Mouse (Mus musculus): ENCODE data around the gene Ptf1a. TPM values are rescaled to one million over a fixed set of nuclear protein-coding genes. Genes with fewer than 3 reads are reported as not detected.
A peak's percentile ranks its signal among the peaks of the same experiment; 100 is the strongest.

Gene Ptf1a
- polyA plus RNA-seq (2012; fragmentation: generic; extraction: Trizol): not detected
- long read RNA-seq, experiment 1: 0 reads
- long read RNA-seq, experiment 2: 0 reads

DNA sequence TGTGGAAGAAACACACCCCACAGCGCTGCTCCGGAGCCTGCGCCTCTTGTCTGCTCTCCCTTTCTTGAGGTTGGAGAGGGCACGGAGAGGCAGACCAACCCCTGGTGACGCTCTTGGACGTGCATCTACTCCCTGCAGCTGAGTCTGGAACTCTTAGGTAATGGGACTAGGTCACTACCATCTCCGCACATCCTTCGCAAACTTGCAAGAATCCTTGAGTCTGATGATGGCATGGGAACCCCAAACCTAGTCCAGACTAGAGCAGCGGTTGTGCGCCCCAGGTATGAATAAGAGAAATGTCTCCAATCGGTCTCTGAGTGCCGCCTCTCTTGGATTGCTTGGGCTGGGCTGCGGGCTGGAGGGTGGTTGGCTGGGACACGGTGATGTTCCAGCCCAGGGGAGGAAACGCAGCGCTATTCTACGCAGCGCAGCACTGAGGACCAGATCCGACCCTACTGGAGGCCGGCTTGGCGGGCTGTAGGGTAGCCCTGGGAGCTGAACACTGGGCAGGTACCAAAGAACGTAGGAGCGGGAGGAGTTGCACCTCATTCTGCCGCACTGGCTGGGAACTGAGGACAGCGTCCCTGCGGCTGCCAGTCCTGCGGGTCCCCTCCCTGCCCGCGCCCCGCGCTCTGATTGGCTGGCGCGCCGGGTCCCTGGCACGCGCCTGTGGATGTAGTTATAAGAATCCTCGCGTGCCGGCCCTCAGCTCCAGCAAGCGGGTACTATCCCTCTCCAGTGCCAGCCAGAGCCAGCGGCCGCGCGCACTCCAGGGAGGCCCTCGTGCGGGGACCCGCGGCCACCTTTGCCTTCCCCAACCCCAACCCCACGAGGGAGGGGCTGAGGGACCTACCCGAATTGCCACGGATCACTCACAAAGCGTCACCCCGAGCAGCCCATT is at the start of gene Ptf1a:
TSS of gene Ptf1a (plus strand) at position 733 of the 901 bp plus-strand sequence.
- Histone ChIP-seq H3K36me3 (ENCODE audit: control insufficient read depth, insufficient read depth) (no peaks in the 10 kb centered on the region), H3K79me2 (ENCODE audit: control insufficient read depth, insufficient read depth) (no peaks in the 10 kb centered on the region), H3K4me3 (ENCODE audit: insufficient read depth, poor library complexity, severe bottlenecking) (no peak within 1 kb of the TSS), H3ac (ENCODE audit: control insufficient read depth, insufficient read length, low read depth) (no peak within 1 kb of the TSS), H3K27me3 (ENCODE audit: control insufficient read depth, insufficient read depth, insufficient read length) (peaks cover 24% of the 10 kb centered on the region), H3K79me3 (ENCODE audit: low read depth) (no peaks in the 10 kb centered on the region)
- TF ChIP-seq MYOD1 (IDR thresholded peaks at IDR 0.05; ENCODE audit: control insufficient read depth, insufficient read length, low read depth): no peak
- no peak for TF ChIP-seq FOSL1 (IDR thresholded peaks at IDR 0.05; ENCODE audit: insufficient read depth, low read length, poor library complexity, severe bottlenecking)
- no peak for TF ChIP-seq USF1 (IDR thresholded peaks at IDR 0.05; ENCODE audit: low read depth)
- no peak for TF ChIP-seq CTCF (IDR thresholded peaks at IDR 0.05; ENCODE audit: control insufficient read depth, insufficient read depth, insufficient read length)
- no peak for TF ChIP-seq CEBPB (IDR thresholded peaks at IDR 0.05; ENCODE audit: low read depth)
- no peak for TF ChIP-seq MAX (IDR thresholded peaks at IDR 0.05)
- TF ChIP-seq MYOG (IDR thresholded peaks at IDR 0.05; ENCODE audit: control insufficient read depth, extremely low read depth, insufficient read length): no peak

DNA sequence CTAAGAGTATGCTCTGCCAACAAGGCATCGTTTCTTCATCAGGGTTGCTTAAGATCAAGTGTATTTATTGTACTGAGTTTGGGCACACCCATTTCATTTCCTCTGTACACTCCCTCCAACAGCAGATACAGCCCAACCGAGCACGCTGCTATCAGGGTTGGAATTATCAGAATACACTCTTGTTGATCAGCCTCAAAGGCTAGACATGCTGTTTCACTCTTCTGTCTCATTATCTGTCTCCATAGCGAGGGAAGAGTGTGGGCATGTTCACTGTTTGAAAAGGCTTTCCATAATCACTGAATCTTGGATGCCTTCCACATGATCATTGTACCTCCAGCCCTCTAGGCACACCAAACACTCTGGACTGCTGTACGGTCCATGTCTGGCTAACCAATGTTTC is 40.1 kb upstream of the Ptf1a start:
- H3K79me2 ChIP-seq (ENCODE audit: control insufficient read depth, insufficient read depth): no peaks in the 10 kb centered on the region
- H3K4me3 ChIP-seq (ENCODE audit: insufficient read depth, poor library complexity, severe bottlenecking): no peak overlapping the region
- no peaks in the 10 kb centered on the region for H3K36me3 ChIP-seq (ENCODE audit: control insufficient read depth, insufficient read depth)
- no peak overlapping the region for H3ac ChIP-seq (ENCODE audit: control insufficient read depth, insufficient read length, low read depth)
- TF ChIP-seq CEBPB (IDR thresholded peaks at IDR 0.05; ENCODE audit: low read depth) (no peak), MYOG (IDR thresholded peaks at IDR 0.05; ENCODE audit: control insufficient read depth, extremely low read depth, insufficient read length) (no peak), FOSL1 (IDR thresholded peaks at IDR 0.05; ENCODE audit: insufficient read depth, low read length, poor library complexity, severe bottlenecking) (no peak), CTCF (IDR thresholded peaks at IDR 0.05; ENCODE audit: control insufficient read depth, insufficient read depth, insufficient read length) (no peak), MAX (IDR thresholded peaks at IDR 0.05) (no peak), MYOD1 (IDR thresholded peaks at IDR 0.05; ENCODE audit: control insufficient read depth, insufficient read length, low read depth) (no peak), USF1 (IDR thresholded peaks at IDR 0.05; ENCODE audit: low read depth) (no peak)
- H3K79me3 ChIP-seq (ENCODE audit: low read depth): no peaks in the 10 kb centered on the region
- H3K27me3 ChIP-seq (ENCODE audit: control insufficient read depth, insufficient read depth, insufficient read length): no peaks in the 10 kb centered on the region

DNA sequence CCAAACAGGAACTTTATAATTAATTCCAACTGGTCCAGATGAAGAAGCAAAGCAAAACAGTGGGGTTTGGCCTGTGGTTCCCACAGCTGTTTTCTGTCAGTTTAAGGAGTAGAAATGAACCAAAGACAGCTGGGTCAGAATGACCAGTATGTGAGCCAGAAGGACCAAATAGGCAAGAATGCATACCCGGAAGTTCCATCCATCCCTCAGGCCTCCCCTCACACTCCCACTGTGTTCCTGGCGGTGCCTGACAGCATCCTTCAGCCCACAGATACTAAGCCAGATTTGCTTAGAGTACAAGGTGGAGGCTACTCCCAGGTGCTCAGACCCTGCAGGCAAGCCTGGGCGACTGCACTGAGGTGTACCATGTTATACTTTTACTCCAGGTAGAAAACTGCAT is 38.9 kb upstream of the Ptf1a start:
- Histone ChIP-seq H3K79me2 (ENCODE audit: control insufficient read depth, insufficient read depth) (no peaks in the 10 kb centered on the region), H3K36me3 (ENCODE audit: control insufficient read depth, insufficient read depth) (no peaks in the 10 kb centered on the region), H3K4me3 (ENCODE audit: insufficient read depth, poor library complexity, severe bottlenecking) (no peak overlapping the region), H3K79me3 (ENCODE audit: low read depth) (no peaks in the 10 kb centered on the region), H3K27me3 (ENCODE audit: control insufficient read depth, insufficient read depth, insufficient read length) (no peaks in the 10 kb centered on the region), H3ac (ENCODE audit: control insufficient read depth, insufficient read length, low read depth) (no peak overlapping the region)
- TF ChIP-seq CEBPB (IDR thresholded peaks at IDR 0.05; ENCODE audit: low read depth) (no peak), MAX (IDR thresholded peaks at IDR 0.05) (no peak), MYOG (IDR thresholded peaks at IDR 0.05; ENCODE audit: control insufficient read depth, extremely low read depth, insufficient read length) (no peak), FOSL1 (IDR thresholded peaks at IDR 0.05; ENCODE audit: insufficient read depth, low read length, poor library complexity, severe bottlenecking) (no peak), MYOD1 (IDR thresholded peaks at IDR 0.05; ENCODE audit: control insufficient read depth, insufficient read length, low read depth) (no peak), USF1 (IDR thresholded peaks at IDR 0.05; ENCODE audit: low read depth) (no peak), CTCF (IDR thresholded peaks at IDR 0.05; ENCODE audit: control insufficient read depth, insufficient read depth, insufficient read length) (no peak)

DNA sequence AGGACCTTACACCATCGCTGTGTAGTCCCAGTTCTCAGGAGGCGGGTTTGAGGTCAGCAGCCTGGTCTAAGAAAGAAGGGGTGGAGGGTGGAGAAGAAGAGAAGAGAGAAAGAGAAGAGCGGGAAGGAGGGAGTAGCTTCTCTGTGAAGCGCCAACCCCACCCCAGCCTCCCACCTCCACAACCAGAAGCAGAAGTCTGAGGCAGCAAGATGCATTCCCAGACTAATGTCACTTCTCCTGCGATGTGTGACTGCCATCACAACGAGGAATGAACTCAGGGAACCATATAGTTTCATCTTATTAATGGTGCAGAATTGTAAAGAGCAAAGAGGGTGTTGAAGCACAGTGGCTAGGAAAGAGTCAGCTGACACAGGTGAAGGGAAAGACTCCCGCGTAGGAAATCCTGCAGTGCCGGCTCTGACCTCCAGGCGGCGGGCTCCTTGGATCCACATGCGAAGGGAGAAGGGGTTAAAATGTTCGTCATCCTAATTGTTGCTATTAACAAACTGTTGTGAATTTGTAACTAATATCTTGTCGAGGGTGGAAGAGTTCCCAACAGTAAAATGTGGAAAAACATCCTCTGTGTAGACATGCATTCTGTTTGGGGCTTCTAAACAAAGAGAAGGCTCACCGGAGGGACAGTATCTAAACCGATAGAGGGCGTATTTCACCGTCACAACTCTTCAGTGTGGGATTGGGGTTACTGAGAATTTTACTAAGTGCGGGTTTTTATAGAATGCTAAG is 31.1 kb upstream of the Ptf1a start:
- H3K36me3 ChIP-seq (ENCODE audit: control insufficient read depth, insufficient read depth): no peaks in the 10 kb centered on the region
- no peaks in the 10 kb centered on the region for H3K79me3 ChIP-seq (ENCODE audit: low read depth)
- H3K4me3 ChIP-seq (ENCODE audit: insufficient read depth, poor library complexity, severe bottlenecking): no peak overlapping the region
- H3ac ChIP-seq (ENCODE audit: control insufficient read depth, insufficient read length, low read depth): no peak overlapping the region
- TF ChIP-seq FOSL1 (IDR thresholded peaks at IDR 0.05; ENCODE audit: insufficient read depth, low read length, poor library complexity, severe bottlenecking) (no peak), CTCF (IDR thresholded peaks at IDR 0.05; ENCODE audit: control insufficient read depth, insufficient read depth, insufficient read length) (peak; percentile 9)
- H3K27me3 ChIP-seq (ENCODE audit: control insufficient read depth, insufficient read depth, insufficient read length): peaks cover 3% of the 10 kb centered on the region
- no peaks in the 10 kb centered on the region for H3K79me2 ChIP-seq (ENCODE audit: control insufficient read depth, insufficient read depth)

DNA sequence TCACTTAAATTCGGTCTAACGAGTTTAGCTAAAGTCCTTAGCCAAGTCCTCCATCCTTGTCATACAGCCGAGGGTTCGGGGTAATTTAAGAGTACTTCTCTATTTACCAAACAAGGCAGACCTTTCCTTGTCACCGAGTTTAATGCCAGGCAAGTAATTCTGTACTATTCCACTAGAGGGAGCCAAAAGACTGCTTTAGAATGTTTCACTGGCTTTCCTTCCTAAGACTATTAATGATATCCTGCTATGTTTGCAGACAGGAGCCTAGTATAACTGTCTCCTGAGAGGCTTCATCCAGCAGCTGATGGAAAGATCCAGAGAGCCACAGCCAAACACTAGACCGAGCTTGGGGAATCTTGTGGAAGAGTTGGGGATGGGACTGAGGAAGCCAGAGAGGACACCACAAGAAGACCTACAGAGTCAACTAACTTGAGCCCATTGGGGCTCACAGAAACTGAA is 30.4 kb upstream of the Ptf1a start:
- TF ChIP-seq CTCF (IDR thresholded peaks at IDR 0.05; ENCODE audit: control insufficient read depth, insufficient read depth, insufficient read length) (no peak), MYOG (IDR thresholded peaks at IDR 0.05; ENCODE audit: control insufficient read depth, extremely low read depth, insufficient read length) (no peak), FOSL1 (IDR thresholded peaks at IDR 0.05; ENCODE audit: insufficient read depth, low read length, poor library complexity, severe bottlenecking) (no peak), MAX (IDR thresholded peaks at IDR 0.05) (no peak), MYOD1 (IDR thresholded peaks at IDR 0.05; ENCODE audit: control insufficient read depth, insufficient read length, low read depth) (no peak), CEBPB (IDR thresholded peaks at IDR 0.05; ENCODE audit: low read depth) (no peak), USF1 (IDR thresholded peaks at IDR 0.05; ENCODE audit: low read depth) (no peak)
- H3K79me3 ChIP-seq (ENCODE audit: low read depth): no peaks in the 10 kb centered on the region
- H3K79me2 ChIP-seq (ENCODE audit: control insufficient read depth, insufficient read depth): no peaks in the 10 kb centered on the region
- no peak overlapping the region for H3K4me3 ChIP-seq (ENCODE audit: insufficient read depth, poor library complexity, severe bottlenecking)
- H3ac ChIP-seq (ENCODE audit: control insufficient read depth, insufficient read length, low read depth): no peak overlapping the region
- H3K27me3 ChIP-seq (ENCODE audit: control insufficient read depth, insufficient read depth, insufficient read length): peaks cover 3% of the 10 kb centered on the region
- no peaks in the 10 kb centered on the region for H3K36me3 ChIP-seq (ENCODE audit: control insufficient read depth, insufficient read depth)

Data from C2C12 (cell line).